Mouse (Mus musculus) splenic B cell, adult 2 months (primary cell): ENCODE data around the gene Wscd2.

Experiments used
- DNase-seq: peaks from one replicate; pipeline ENCODE4 v3.0.0-alpha.2; 2011; ENCODE audit warnings: low read depth, low spot score
- H3K27me3 ChIP-seq: 2 replicates; pipeline ENCODE4 v1.6.1; 2012; ENCODE audit warnings: mild to moderate bottlenecking, low read length, moderate library complexity, mixed read lengths; ENCODE audit not compliant: control insufficient read depth, poor library complexity, insufficient read depth, severe bottlenecking
- H3K36me3 ChIP-seq: 2 replicates; pipeline ENCODE4 v1.6.1; 2012; ENCODE audit warnings: mild to moderate bottlenecking, low read length, moderate library complexity, mixed read lengths; ENCODE audit not compliant: control insufficient read depth, poor library complexity, insufficient read depth, severe bottlenecking

The Wscd2 gene

GRCm38 (mm10) chr5:113467765-113468164, 22.4 kb upstream of the Wscd2 start:
- Histone ChIP-seq H3K27me3 (no peaks in the 10 kb centered on the region), H3K36me3 (no peaks in the 10 kb centered on the region)
- DNase-seq = no peak

- Histone ChIP-seq H3K36me3 (no peaks in the 10 kb centered on the region), H3K27me3 (no peaks in the 10 kb centered on the region)
- DNase-seq = no peak
Observed at GRCm38 (mm10) chr5:113468625-113469024, 21.5 kb upstream of the Wscd2 start.

- Histone ChIP-seq H3K36me3 (no peaks in the 10 kb centered on the region), H3K27me3 (no peaks in the 10 kb centered on the region)
- DNase-seq = no peak
Observed at GRCm38 (mm10) chr5:113469231-113469630, 20.9 kb upstream of the Wscd2 start.

- Histone ChIP-seq H3K36me3 (no peaks in the 10 kb centered on the region), H3K27me3 (no peaks in the 10 kb centered on the region)
- DNase-seq = no peak
Observed at GRCm38 (mm10) chr5:113469826-113470225, 20.3 kb upstream of the Wscd2 start.

GRCm38 (mm10) chr5:113471417-113471816, 18.7 kb upstream of the Wscd2 start:
- DNase-seq = peak; percentile 65
- no peaks in the 10 kb centered on the region for H3K36me3 ChIP-seq

GRCm38 (mm10) chr5:113472339-113472738, 17.8 kb upstream of the Wscd2 start:
- Histone ChIP-seq H3K36me3 (no peaks in the 10 kb centered on the region), H3K27me3 (no peaks in the 10 kb centered on the region)
- no peak for DNase-seq

More at GRCm38 (mm10) chr5:113471417-113471816, 18.7 kb upstream of the Wscd2 start:
- no peaks in the 10 kb centered on the region for H3K27me3 ChIP-seq

GRCm38 (mm10) chr5:113476816-113477215, 13.3 kb upstream of the Wscd2 start:
- no peaks in the 10 kb centered on the region for H3K36me3 ChIP-seq
- DNase-seq = no peak
- no peaks in the 10 kb centered on the region for H3K27me3 ChIP-seq

GRCm38 (mm10) chr5:113479075-113479474, 11.1 kb upstream of the Wscd2 start:
- Histone ChIP-seq H3K27me3 (no peaks in the 10 kb centered on the region), H3K36me3 (no peaks in the 10 kb centered on the region)
- DNase-seq = no peak

- no peak for DNase-seq
- H3K27me3 ChIP-seq = no peaks in the 10 kb centered on the region
- no peaks in the 10 kb centered on the region for H3K36me3 ChIP-seq
Observed at GRCm38 (mm10) chr5:113480451-113480850, 9.7 kb upstream of the Wscd2 start.

GRCm38 (mm10) chr5:113485584-113486162, 4.5 kb upstream of the Wscd2 start:
- Histone ChIP-seq H3K36me3 (no peaks in the 10 kb centered on the region), H3K27me3 (no peaks in the 10 kb centered on the region)
- DNase-seq = no peak

GRCm38 (mm10) chr5:113487879-113488278, 2.3 kb upstream of the Wscd2 start:
- Histone ChIP-seq H3K27me3 (no peaks in the 10 kb centered on the region), H3K36me3 (no peaks in the 10 kb centered on the region)
- no peak for DNase-seq

- DNase-seq = no peak
- H3K27me3 ChIP-seq = no peaks in the 10 kb centered on the region
- no peaks in the 10 kb centered on the region for H3K36me3 ChIP-seq
Observed at GRCm38 (mm10) chr5:113489617-113490016, 516 bp upstream of the Wscd2 start.

- no peak for DNase-seq
- Histone ChIP-seq H3K27me3 (no peaks in the 10 kb centered on the region), H3K36me3 (no peaks in the 10 kb centered on the region)
Observed at GRCm38 (mm10) chr5:113490467-113491260, 531 bp downstream of the Wscd2 start.

GRCm38 (mm10) chr5:113491552-113491951, 1.4 kb downstream of the Wscd2 start:
- no peaks in the 10 kb centered on the region for H3K27me3 ChIP-seq
- no peak for DNase-seq
- no peaks in the 10 kb centered on the region for H3K36me3 ChIP-seq

- DNase-seq = no peak
- Histone ChIP-seq H3K36me3 (no peaks in the 10 kb centered on the region), H3K27me3 (no peaks in the 10 kb centered on the region)
Observed at GRCm38 (mm10) chr5:113491988-113492387, 1.9 kb downstream of the Wscd2 start.
